Mouse (Mus musculus): Measurements from ENCODE around the gene Fermt2. TPM values are rescaled to one million over a fixed set of nuclear protein-coding genes. Genes with fewer than 3 reads are reported as not detected.
"Not testable (repeated sequence)": the region's sequence is repeated elsewhere in the genome, so short reads cannot be mapped to it uniquely, and the experiment has no call there.

The Fermt2 gene
- total RNA-seq, 2 experiments from 2014 or later = 96.7 to 103 TPM

DNA sequence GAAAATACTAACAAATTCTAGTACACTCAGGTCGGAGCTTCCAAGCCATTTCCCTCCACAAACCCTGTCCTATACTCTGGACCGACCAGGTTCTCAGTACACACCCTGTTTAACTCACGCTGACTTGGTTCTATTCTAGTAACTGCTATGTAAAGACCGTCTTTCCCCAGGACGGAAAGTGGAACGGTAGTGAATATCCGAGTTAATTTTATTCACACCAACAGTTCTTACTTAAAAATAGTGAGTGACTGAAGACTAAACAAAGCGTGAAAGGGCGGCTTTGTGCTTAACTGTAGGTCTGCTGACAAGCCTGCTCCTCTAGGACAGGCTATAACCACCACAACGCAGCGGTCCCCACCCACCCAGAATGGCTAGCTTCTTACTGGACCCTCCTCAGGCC is 14.1 kb downstream of the Fermt2 start:
- no peak for DNase-seq (ENCODE audit: low spot score in 2 of 2)

DNA sequence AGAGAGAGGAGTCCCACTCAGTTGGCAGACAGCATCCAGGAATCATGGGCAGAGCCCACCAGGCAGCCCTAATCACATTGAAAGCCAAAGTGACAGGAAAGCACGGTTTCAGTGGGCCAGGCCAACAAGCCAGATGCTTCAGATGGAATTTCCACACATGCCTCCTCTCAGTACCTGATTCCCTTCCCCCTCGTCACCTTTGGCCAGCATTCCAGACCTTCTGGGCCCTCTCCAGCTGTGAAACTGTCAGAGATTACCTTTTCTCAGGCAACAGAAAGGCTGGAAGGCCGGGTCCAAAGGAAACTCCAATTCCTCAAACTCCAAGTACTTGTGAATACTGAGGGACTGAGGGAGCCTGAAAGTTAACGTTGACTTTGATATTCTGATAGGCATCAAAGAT is 19.1 kb downstream of the Fermt2 start:
- no peak for DNase-seq (ENCODE audit: low spot score in 2 of 2)

DNA sequence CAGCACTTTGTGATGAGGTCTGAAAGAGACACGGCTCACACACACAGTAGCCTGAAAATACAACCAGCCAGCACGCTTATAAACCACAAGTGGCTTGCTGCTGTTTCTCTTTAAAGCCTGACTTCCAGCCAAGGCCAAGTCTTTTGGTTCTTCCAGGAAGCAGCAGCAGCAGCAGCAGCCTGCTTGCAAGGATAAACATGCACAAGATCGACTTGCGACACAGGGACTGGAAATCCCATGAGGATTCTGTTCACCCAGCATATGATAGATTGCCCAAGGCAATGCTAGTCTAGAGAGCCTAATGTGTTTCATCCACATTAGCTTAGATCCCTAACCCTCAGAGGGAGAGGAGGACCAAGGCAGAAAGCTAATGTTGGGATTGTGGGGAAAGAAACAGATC is 22.0 kb downstream of the Fermt2 start:
- no peak for DNase-seq (ENCODE audit: low spot score in 2 of 2)

DNA sequence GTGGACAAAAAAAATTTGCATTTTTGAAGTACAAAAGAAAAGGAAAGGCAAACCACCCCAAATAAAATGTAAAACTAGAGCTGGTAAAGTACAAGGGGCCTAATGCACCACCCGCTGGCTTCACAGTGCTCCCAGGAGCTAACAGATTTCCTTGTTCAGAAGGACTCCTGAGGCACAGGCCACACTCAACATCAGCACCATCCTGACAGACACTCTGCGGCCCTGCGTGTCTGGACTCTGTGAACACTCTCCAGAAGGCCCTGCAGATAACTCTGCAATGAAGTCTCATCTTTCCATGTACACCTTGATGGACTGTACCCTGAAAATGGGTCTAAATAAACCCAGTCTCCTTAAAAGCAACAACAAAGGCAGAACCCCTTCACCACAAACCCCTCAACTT is 22.5 kb downstream of the Fermt2 start:
- no peak for DNase-seq (ENCODE audit: low spot score in 2 of 2)

DNA sequence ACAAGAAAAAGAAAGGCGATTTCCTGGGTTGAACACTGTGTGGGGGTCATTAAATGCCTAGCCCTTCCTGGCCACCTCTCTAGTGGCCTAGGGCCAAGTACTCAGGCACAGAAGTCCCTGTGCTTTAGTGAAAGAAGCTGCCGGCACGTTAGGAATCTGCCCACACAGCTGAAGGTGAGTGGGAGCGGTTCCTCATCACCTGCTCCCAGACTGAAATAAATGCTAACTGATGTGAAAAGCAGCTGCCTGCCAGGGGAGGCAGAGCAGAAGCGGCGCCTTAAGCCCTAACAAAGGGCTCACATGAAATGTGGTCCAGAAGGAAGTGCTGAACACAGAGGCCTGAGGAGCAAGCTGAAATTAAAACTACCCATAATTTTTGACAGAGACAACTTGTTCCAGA is 22.9 kb downstream of the Fermt2 start:
- no peak for DNase-seq (ENCODE audit: low spot score in 2 of 2)

DNA sequence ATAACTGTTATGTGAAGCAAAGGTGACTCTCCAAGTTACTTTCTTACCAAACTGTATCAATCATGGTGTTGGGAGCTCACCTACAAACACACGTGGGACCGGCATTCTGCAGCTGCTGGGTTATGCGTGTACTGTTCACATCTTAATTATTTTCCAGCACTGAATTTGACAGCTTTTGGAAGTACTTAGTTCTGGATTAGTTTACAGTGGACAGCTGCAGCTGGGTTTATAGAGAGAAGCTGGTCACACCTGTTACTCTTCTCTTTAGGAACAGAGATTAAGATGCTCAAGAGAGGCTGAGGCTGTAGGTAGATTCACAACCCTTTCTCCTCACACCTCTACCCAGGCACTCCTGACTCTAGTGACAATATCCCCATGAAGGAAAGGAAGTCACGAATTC is 23.8 kb downstream of the Fermt2 start:
- no peak for DNase-seq (ENCODE audit: low spot score in 2 of 2)

- DNase-seq (ENCODE audit: low spot score in 2 of 2) = no peak
Measured at GRCm38 (mm10) chr14:45504422-45505113, 25.4 kb downstream of the Fermt2 start.

- DNase-seq (ENCODE audit: low spot score in 2 of 2) = no peak
Measured at GRCm38 (mm10) chr14:45503934-45504333, 26.0 kb downstream of the Fermt2 start.

GRCm38 (mm10) chr14:45500052-45500451 is 29.9 kb downstream of the Fermt2 start:
- no peak for DNase-seq (ENCODE audit: low spot score in 2 of 2)

DNA sequence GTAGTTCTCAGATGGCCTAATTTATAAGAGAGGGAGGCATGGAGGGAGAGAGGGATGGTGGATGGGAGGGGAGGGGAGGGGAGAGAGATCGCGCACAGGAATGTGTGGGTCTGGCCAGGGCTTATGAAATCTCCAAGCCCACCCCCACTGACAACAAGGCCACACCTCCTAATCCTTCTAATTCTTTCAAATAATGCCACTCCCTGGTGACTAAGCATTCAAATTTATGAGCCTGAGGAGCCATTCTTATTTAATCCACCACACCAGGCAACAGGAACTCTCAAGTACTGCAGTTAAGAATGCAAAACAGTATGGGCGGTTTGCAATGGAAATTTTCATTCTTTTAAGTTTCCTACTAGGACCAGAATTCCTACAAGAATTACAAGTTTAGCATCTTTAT is 32.8 kb downstream of the Fermt2 start:
- no peak for DNase-seq (ENCODE audit: low spot score in 2 of 2)

DNA sequence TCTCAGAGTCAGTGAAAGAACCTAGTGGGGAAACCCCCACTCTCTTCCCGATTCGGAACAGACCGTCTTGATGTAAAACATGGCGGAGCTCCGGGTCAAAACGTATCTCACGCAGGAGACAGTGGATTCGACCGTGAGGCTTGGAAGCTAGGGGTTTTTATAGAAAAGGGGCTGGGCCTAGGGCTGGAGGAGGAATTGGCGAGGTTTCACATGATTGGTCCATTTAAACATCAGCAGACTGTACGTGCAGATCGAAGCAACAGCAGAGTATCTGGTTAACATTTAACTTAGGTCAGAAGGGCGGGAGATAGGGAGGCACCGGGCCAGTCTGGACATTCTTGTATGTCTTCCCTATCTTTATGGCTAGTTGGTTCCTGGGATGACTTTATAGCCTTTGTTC is 34.1 kb downstream of the Fermt2 start:
- not testable (repeated sequence) for DNase-seq (ENCODE audit: low spot score in 2 of 2)

DNA sequence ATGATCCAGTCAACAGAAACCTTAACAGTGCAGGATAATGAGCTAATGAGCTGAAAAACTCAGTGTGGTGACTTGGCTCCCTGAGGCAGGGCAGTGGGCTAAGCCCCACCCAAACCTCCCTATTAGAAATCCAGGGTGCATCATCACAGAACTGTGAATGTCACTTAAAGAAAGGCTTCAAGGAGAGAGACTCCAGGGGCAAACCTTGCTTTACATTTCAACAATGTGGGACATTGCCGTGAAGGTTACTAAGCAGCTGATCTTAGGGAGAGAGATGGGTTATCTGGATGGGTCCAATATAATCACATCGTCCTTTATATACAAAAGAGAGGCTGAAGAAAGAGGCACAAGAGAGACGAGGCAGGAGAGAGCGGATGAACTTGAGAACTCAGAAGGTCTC is 36.0 kb downstream of the Fermt2 start:
- DNase-seq (ENCODE audit: low spot score in 2 of 2) = no peak

GRCm38 (mm10) chr14:45492668-45493067 is 37.2 kb downstream of the Fermt2 start:
- no peak for DNase-seq (ENCODE audit: low spot score in 2 of 2)

- no peak for DNase-seq (ENCODE audit: low spot score in 2 of 2)
Measured at GRCm38 (mm10) chr14:45492038-45492437, 37.9 kb downstream of the Fermt2 start.

- DNase-seq (ENCODE audit: low spot score in 2 of 2) = not testable (repeated sequence)
Measured at GRCm38 (mm10) chr14:45487201-45487600, 42.7 kb downstream of the Fermt2 start.

GRCm38 (mm10) chr14:45483361-45483760 is 46.6 kb downstream of the Fermt2 start:
- not testable (repeated sequence) for DNase-seq (ENCODE audit: low spot score in 2 of 2)

DNA sequence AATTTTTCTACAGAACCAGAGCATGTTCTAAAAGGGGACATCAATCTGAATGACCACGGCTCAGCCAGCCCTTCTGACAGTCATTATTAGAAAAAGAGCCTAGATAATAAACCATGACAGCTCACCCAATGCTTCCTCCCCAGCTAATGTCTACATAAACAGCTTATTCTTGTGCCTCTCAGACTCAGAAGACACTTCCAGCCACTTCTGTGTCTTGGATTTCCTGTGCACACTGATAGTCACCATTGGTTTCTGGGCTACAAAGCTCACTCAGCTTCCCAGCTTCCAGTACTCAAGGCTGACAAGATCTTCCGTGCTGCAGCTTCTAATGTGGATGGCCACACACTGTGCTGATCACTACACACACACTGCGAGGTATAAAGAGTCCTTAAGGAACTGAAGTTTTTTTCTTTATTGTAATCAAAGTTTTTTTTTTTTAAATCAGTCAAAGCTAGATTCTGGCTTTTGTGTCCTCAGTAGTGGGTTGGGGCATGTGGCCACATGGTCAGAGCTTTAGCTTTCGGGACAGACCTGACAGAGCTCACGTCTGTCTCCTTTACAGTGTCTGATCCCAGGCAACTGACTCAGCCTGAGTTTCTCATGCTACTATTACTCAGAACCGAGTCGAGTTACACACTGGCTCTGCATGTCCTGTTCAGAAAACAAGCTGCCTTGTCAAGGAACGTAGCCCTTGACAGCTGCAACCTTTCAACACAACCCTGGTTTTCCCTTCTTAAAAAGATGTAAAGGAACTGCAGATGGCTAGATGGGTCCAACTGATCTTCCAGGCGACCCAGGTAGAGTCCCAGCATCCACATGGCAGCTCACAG is 50.7 kb downstream of the Fermt2 start:
- DNase-seq (ENCODE audit: low spot score in 2 of 2) = no peak

GRCm38 (mm10) chr14:45478515-45478914 is 51.4 kb downstream of the Fermt2 start:
- no peak for DNase-seq (ENCODE audit: low spot score in 2 of 2)

DNA sequence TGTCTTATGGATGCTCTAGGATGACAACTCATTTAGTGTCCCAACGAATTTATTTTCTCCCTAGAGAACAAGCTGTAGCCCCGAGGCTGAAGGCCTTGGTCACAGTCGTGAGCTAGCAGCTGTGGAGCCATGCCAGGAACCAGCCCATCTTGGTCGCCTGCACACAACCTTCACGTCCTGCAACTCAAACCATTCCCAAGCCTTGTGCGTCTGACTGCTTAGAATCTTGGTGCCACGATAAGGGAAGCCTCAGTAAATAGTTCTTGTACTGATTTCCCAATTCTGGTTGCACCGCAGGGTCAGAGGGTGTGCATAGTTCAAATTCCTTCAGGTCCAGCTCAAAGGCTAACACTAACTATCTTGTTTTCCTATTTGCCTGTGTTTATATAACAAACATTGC is 52.3 kb downstream of the Fermt2 start:
- no peak for DNase-seq (ENCODE audit: low spot score in 2 of 2)

DNA sequence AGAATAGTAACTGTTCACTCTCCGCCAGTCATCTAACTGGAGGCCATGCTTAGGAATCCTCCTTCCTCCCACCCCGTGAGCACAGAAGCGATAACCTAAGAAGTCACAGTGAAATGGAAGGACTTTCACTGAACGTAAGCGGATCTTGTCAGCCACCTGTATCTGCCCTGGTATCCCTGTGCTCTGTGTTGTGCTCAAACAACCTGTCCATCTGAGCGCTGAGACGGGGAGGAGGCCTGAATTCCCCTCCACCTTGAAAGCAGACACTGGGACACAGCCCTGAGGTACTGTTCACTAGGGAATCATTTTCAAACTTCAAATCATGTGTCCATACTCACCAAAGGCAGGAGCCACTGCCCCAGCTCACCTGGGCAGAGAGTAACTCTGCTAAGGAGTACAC is 52.9 kb downstream of the Fermt2 start:
- DNase-seq (ENCODE audit: low spot score in 2 of 2) = no peak

GRCm38 (mm10) chr14:45472536-45472935 is 57.4 kb downstream of the Fermt2 start:
- no peak for DNase-seq (ENCODE audit: low spot score in 2 of 2)

DNA sequence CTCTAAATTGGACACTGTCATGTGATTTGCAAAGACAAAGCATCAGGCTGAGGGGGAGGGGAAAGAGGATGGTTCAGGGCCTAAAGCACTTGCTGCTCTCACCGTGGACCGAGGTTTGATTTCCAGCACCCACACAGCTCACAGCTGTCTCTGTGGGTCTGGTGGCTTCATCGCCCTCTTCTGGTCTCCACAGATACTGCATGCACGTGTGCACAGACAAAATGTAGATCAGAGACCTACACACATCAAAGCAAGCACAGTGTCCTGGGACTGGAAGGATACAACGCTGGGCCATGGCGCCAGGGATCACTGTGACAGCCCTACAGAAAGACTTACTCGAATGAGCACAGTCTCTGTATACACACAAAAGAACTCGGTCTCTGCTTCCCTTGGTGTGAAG is 60.5 kb downstream of the Fermt2 start:
- no peak for DNase-seq (ENCODE audit: low spot score in 2 of 2)

DNA sequence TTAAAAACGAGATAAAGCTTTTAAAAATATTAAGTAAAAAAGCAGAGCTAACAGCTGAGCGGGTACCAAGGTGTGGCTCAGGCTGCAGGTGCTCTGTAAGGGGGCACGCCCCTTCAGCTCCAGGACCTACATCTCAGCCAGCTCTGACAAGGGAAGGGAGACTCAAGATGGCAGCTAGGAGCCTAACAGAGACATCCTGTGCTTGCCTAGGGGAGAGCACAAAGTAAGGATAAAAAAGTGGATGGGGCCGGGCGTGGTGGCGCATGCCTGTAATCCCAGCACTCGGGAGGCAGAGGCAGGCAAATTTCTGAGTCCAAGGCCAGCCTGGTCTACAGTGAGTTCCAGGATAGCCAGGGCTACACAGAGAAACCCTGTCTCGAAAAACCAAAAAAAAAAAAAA is 63.5 kb downstream of the Fermt2 start:
- not testable (repeated sequence) for DNase-seq (ENCODE audit: low spot score in 2 of 2)

Measured in layer of hippocampus, adult 18-20 months (tissue).